Mouse (Mus musculus) spleen, adult 2 months (tissue): ENCODE measurements around the gene Gm27021.

Experiments
- CTCF ChIP-seq: fragments of 200-500 bp; IDR thresholded peaks from 2 replicates; pipeline ENCODE4 v1.5.1; 2011; ENCODE audit warnings: mild to moderate bottlenecking, inconsistent platforms; ENCODE audit not compliant: insufficient read depth, insufficient read length, insufficient replicate concordance; ENCODE audit errors: extremely low read depth
- POLR2A ChIP-seq: fragments of 200-500 bp; IDR thresholded peaks from 2 replicates; pipeline ENCODE4 v1.6.1; 2011; ENCODE audit warnings: low read depth, low read length, inconsistent platforms

GRCm38 (mm10) chr8:120681113-120681512 is 13.2 kb upstream of the Gm27021 start:
- TF ChIP-seq POLR2A (no peak), CTCF (no peak)
